Mouse (Mus musculus): Measurements from ENCODE around the gene Cab39. TPM values are rescaled to one million over a fixed set of nuclear protein-coding genes. Genes with fewer than 3 reads are reported as not detected.
A peak's percentile ranks its signal among the peaks of the same experiment; 100 is the strongest.

Gene Cab39
- polyA plus RNA-seq, 1 experiment, result 127 TPM

DNA sequence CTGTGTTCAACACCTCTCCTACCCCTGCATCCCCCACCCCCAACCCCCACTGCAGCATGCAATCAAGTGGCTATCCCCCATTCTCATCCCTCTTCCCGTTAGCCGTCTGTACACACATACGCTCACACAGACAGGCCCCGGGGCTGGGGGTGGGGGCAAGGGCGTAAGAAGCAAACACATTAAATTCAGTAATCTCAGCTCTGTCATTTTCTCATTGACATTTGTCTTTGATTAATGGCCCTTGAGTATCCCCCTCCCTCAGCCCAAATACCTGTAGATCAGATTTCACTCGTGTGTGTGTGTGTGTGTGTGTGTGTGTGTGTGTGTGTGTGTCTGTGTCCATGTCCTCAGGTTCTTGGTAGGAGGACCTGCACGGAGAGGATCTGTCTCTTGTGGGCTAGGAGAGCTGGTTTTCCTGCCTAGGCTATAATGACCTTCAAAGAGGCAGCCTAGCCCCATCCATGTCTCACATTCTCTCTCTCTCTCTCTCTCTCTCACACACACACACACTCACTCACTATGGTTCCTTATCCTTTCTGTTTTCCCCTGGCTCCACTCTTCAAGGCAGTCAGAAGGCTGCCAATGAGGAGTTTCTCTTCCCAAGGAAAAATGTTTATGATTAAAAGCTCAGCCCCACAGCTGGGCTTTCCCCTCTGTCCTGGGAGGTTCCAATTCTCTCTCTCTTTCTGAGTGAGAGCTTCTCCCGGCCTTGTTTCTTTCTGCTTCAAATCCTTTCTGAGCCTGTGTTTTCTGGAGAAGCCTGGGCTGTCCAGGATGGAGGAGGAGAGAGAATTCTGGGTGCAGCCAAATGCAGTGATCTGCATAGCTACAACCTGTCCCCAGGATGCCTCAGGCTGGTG lies 104.9 kb downstream of the Cab39 start:
- Histone ChIP-seq H3K4me3 (replicated peaks; ENCODE audit: insufficient read depth, low read depth, low read length) (peak overlapping the region; percentile 40), H3K27ac (ENCODE audit: insufficient read depth, low read length) (peak overlapping the region; percentile 75), H3K4me1 (ENCODE audit: control insufficient read depth, insufficient read depth, low read length) (peaks cover 58% of the 10 kb centered on the region), H3K27me3 (ENCODE audit: control insufficient read depth, insufficient read depth, low read length) (no peaks in the 10 kb centered on the region)
- WGBS, result 35% methylated on average over 8 of the region's 8 CpGs
- DNase-seq, result peak in 1 of 2 experiments; percentile 10
- TF ChIP-seq POLR2A (IDR thresholded peaks at IDR 0.05; ENCODE audit: borderline replicate concordance, insufficient read depth, low read length) (no peak), CTCF (IDR thresholded peaks at IDR 0.05; ENCODE audit: borderline replicate concordance, insufficient read depth, low read depth, low read length) (no peak)

DNA sequence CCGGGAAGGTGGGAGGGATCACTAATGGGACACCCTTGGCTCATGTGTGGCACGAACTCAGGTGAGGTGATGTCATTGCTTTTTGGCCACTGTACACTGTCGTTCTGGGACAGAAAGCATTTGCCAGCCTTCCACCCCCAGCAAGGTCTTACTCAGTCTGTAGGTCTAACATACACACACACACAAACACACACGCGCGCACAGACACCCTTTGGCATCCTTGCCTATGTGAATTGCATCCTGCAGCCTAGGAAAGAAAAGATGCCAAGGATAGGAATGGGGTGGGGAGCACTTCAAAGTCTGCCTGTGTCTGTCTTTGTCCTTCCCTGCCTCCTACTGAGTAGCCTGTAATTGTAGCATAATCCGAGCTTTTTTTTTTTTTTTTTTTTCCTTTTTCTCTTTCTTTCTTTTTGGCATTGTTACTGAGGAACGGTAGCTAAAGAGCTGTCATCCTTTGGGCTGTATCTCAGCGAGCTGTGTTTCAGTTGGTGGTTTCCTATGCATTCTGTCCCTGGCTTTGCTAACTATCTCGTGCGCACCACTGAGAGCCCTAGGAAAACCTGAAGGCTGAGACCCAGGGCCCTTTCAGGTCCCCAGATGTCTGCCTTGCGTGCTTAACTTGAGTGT lies 105.6 kb downstream of the Cab39 start:
- TF ChIP-seq CTCF (IDR thresholded peaks at IDR 0.05; ENCODE audit: borderline replicate concordance, insufficient read depth, low read depth, low read length) (no peak), POLR2A (IDR thresholded peaks at IDR 0.05; ENCODE audit: borderline replicate concordance, insufficient read depth, low read length) (peak; percentile 18; the same call in 1 of the 2 replicates)
- peak overlapping the region; percentile 40 for H3K4me3 ChIP-seq (replicated peaks; ENCODE audit: insufficient read depth, low read depth, low read length)
- H3K27ac ChIP-seq (ENCODE audit: insufficient read depth, low read length), result peak overlapping the region; percentile 75
- H3K27me3 ChIP-seq (ENCODE audit: control insufficient read depth, insufficient read depth, low read length), result no peaks in the 10 kb centered on the region
- DNase-seq, result peak; percentile 76 to 86
- 12% methylated on average over 12 of the region's 12 CpGs for WGBS
- peaks cover 59% of the 10 kb centered on the region for H3K4me1 ChIP-seq (ENCODE audit: control insufficient read depth, insufficient read depth, low read length)

DNA sequence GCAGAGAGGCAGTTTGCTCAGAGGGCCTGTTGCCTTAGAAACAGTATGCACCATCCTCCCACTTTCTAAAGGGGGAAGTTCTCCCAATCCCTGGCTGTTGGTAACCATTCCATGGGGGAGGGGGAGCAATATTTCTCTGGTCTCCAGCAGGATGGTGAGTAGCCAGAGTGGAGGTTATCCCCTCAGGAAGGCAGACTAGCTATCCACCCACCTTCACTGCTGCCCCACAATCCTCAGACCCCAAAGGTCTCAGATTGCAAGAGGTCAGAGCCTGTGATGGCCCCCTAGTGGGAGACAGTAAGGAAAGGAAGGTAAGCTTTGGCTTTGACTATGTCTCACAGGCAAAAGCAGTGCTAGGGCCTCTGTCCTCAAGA lies 106.1 kb downstream of the Cab39 start:
- no peak overlapping the region for H3K4me3 ChIP-seq (replicated peaks; ENCODE audit: insufficient read depth, low read depth, low read length)
- TF ChIP-seq CTCF (IDR thresholded peaks at IDR 0.05; ENCODE audit: borderline replicate concordance, insufficient read depth, low read depth, low read length), result no peak
- no peak for TF ChIP-seq POLR2A (IDR thresholded peaks at IDR 0.05; ENCODE audit: borderline replicate concordance, insufficient read depth, low read length)

DNA sequence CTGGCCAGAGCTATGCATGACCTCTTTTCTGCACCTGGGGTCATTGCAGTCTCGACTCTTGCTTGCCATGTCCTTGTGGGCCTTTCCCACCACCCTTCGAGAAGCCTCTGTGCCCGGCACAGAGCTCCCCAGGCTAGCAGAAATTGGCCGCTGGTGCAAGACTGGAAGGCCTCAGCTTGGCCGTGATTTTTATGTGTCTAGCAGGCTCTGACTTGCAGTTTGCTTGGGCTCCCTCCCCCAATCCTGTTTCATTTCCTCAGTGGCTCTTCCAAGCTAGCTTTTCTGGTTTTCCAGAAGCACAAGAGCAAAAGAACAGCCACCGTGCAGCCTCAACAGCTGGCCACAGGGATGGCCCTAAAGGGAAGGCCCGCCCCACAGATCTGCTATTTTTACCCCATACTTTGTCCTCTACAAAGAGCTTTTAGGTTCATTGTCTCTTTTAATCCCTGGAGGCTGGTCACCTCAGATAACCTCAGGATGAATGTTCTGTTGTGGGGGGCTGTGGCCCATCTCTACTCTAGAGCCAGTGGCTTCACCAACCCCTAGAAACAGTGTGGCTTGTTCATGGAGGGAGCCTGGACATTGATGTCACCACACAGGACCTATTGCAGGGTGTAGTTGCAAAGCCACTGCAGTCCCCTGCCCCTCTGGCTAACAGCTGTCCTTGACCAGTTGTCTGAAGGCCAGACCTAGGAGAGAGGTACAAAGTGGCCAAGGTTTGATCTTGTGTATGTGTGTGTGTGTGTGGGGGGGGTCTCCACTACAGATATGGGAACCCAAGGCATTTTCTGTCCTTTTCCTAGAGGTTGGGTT lies 107.5 kb downstream of the Cab39 start:
- H3K27ac ChIP-seq (ENCODE audit: insufficient read depth, low read length), result peak overlapping the region; percentile 54; the same call in 1 of the 2 replicates
- WGBS, result 30% methylated on average over 7 of the region's 7 CpGs
- TF ChIP-seq CTCF (IDR thresholded peaks at IDR 0.05; ENCODE audit: borderline replicate concordance, insufficient read depth, low read depth, low read length) (no peak), POLR2A (IDR thresholded peaks at IDR 0.05; ENCODE audit: borderline replicate concordance, insufficient read depth, low read length) (no peak)
- H3K4me3 ChIP-seq (replicated peaks; ENCODE audit: insufficient read depth, low read depth, low read length), result no peak overlapping the region
- peaks cover 73% of the 10 kb centered on the region for H3K4me1 ChIP-seq (ENCODE audit: control insufficient read depth, insufficient read depth, low read length)
- H3K27me3 ChIP-seq (ENCODE audit: control insufficient read depth, insufficient read depth, low read length), result no peaks in the 10 kb centered on the region
- DNase-seq, result peak in 1 of 2 experiments; percentile 21

More for the DNA sequence above, 106.1 kb downstream of the Cab39 start:
- peaks cover 60% of the 10 kb centered on the region for H3K4me1 ChIP-seq (ENCODE audit: control insufficient read depth, insufficient read depth, low read length)
- peak overlapping the region; percentile 68 for H3K27ac ChIP-seq (ENCODE audit: insufficient read depth, low read length)
- DNase-seq, result peak in 1 of 2 experiments; percentile 40
- no peaks in the 10 kb centered on the region for H3K27me3 ChIP-seq (ENCODE audit: control insufficient read depth, insufficient read depth, low read length)

Other genes starting within 250 kb of the Cab39 start
- not detected in 2 replicates for gene G530012D18Rik, start 217.8 kb upstream of the Cab39 start, polyA plus RNA-seq (2012; rRNA removed)
- gene Sp110, start 194.6 kb upstream of the Cab39 start, polyA plus RNA-seq (2012; rRNA removed), result 0.93 and 1.5 TPM in 2 replicates
- 0.65 and 0.85 TPM in 2 replicates for gene Sp140, start 193.1 kb upstream of the Cab39 start, polyA plus RNA-seq (2012; rRNA removed)
- 4.7 and 5.4 TPM in 2 replicates for gene Sp100, start 143.5 kb upstream of the Cab39 start, polyA plus RNA-seq (2012; rRNA removed)
- 0.30 and 0.49 TPM in 2 replicates for gene A630001G21Rik, start 14.8 kb upstream of the Cab39 start, polyA plus RNA-seq (2012; rRNA removed)
- gene Itm2c, start 100.8 kb downstream of the Cab39 start, polyA plus RNA-seq (2012; rRNA removed), result 533 and 557 TPM in 2 replicates
- gene 4933407L21Rik, start 135.0 kb downstream of the Cab39 start, polyA plus RNA-seq (2012; rRNA removed), result 4.3 and 5.3 TPM in 2 replicates
- gene Gpr55, start 167.6 kb downstream of the Cab39 start, polyA plus RNA-seq (2012; rRNA removed), result 0.03 TPM in 2 replicates
- 0.95 and 1.0 TPM in 2 replicates for gene Spata3, start 223.4 kb downstream of the Cab39 start, polyA plus RNA-seq (2012; rRNA removed)